Mouse (Mus musculus): ENCODE measurements around the gene Nxf7.
"Not testable (repeated sequence)": the region's sequence is repeated elsewhere in the genome, so short reads cannot be mapped to it uniquely, and the experiment has no call there.

Gene Nxf7

GRCm38 (mm10) chrX:135598677-135599076 is at the start of gene Nxf7:
Nxf7 (minus strand) TSS chrX:135598777.
- no peak for DNase-seq

- DNase-seq: no peak
Observed at GRCm38 (mm10) chrX:135627605-135628004, 29.0 kb upstream of the Nxf7 start, which contains the start of gene Prame. Prame (minus strand) TSS chrX:135627705.

- DNase-seq: peak; percentile 22
Observed at GRCm38 (mm10) chrX:135601298-135602029, 2.9 kb upstream of the Nxf7 start.

- no peak for DNase-seq
Observed at GRCm38 (mm10) chrX:135598096-135598495, 481 bp downstream of the Nxf7 start.

GRCm38 (mm10) chrX:135576412-135576811 is 22.2 kb downstream of the Nxf7 start:
- no peak for DNase-seq

- not testable (repeated sequence) for DNase-seq
Observed at GRCm38 (mm10) chrX:135574958-135575628, 23.5 kb downstream of the Nxf7 start.

GRCm38 (mm10) chrX:135574261-135574957 is 24.2 kb downstream of the Nxf7 start:
- not testable (repeated sequence) for DNase-seq

GRCm38 (mm10) chrX:135569467-135569866 is 29.1 kb downstream of the Nxf7 start:
- DNase-seq: peak; percentile 14

- not testable (repeated sequence) for DNase-seq
Observed at GRCm38 (mm10) chrX:135564934-135565333, 33.6 kb downstream of the Nxf7 start.

GRCm38 (mm10) chrX:135562841-135563240 is 35.7 kb downstream of the Nxf7 start:
- no peak for DNase-seq

GRCm38 (mm10) chrX:135561693-135562092 is 36.9 kb downstream of the Nxf7 start:
- DNase-seq: not testable (repeated sequence)

GRCm38 (mm10) chrX:135560933-135561332 is 37.6 kb downstream of the Nxf7 start:
- DNase-seq: peak; percentile 11

- DNase-seq: peak; percentile 16
Observed at GRCm38 (mm10) chrX:135559665-135560064, 38.9 kb downstream of the Nxf7 start.
